Mouse (Mus musculus): ENCODE results near the gene Lrrc29. TPM values are rescaled to one million over a fixed set of nuclear protein-coding genes. Genes with fewer than 3 reads are reported as not detected.

Lrrc29 gene
- 11.9 and 15.2 TPM in 2 replicates for polyA plus RNA-seq (2015; fragmentation: Nextera tagmentation; extraction: Ambion mirVana)

DNA sequence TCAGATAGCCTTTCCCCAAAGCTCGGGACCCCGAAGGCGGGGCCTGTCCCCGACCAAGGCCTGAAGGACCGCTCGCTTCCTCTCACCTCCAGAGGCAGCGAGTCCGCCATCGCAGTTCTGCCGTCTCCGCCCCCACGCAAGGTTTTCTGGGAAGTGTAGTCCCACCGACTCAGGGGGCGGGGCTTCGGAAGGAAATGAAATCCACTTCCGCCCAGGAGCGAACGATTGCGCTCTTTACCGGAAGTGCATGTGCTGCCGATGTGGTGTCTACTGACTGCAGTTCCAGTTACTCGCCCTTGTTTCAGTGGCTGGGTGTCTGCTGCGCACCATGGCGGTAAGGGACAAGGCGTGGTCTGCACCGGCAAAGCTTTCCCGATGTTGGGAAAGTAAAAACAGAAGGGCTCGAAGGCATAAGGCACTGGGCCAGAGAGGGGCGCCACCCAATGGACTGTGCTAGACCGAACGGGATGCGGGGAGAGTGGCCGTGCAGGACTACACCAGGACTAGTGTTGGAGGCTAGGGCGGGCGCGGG, at the start of gene Lrrc29, which contains the start of gene Tmem208:
Gene Lrrc29, minus strand, starts transcription at position 138 of the 532 bp plus-strand sequence.
Gene Tmem208, plus strand, starts transcription at position 214 of the 532 bp plus-strand sequence.

DNA sequence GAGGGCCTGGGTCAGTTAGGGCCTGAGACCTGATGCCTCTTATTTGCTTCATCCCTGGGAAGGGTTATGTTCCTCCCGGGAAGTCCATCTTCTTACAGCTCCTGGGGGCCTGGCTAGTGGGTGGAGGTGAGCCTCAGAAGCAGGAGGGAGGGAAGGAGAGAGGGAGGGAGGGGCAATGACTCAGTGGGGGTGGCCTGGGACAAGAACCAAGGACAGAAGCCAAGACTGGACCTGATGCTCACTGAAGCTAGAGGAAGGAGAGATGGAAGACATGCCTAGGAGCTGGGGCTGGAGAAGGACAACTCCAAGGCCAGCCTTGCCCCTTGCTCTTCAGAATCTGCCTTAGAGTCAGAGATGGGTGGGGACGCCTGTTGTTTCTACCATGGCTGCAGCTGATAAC, 47.0 kb upstream of the Lrrc29 start, which contains the start of gene Plekhg4:
Gene Plekhg4, plus strand, starts transcription at position 243 of the 400 bp plus-strand sequence.

GRCm38 (mm10) chr8:105348450-105349095, 22.5 kb upstream of the Lrrc29 start, which contains the start of gene Slc9a5:
TSS of gene Slc9a5 (plus strand) at chr8:105348843.

DNA sequence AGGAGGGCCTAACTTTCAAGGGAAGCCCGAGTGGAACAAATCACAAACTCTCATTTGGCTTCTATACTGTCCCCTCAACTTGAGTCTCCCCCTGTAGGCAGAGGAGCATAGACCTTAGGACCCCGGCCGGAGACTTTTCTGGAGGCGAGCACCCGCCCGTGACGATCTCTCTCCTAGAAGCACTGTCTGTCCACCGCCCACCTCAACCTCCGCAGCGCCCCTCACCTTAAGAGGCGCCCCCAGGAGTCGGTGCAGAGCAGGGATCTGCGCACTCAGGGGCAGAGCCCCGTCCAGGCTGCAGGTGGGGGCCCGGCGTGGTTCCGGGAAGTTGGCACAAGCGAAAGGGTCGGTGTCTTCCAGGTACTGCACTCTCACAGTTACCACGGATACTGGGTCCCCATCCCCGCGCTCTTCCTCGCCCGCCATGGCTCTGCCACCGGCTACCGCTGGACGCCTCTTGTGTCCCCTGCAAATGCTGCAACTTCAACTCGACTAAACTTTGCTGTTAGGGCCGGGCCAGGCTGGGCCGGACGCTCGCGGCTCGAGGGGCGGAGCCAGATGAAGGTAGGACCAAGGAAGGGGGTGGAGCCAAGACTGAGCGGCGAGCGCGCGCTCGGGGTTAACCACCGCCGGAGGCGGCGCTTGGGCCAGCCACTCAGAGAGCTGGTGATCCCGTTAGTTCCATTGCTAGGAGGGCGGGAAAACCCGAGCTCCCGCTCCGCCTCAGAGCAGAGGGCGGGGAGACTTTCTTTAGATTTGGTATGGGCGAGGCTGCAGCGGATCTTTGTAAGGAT, 21.5 kb upstream of the Lrrc29 start, which contains the start of gene Fhod1:
Gene Fhod1, minus strand, starts transcription at position 526 of the 794 bp plus-strand sequence.

GRCm38 (mm10) chr8:105305211-105306145, 20.6 kb downstream of the Lrrc29 start, which contains the start of gene Elmo3:
TSS of gene Elmo3 (plus strand) at chr8:105305601.

GRCm38 (mm10) chr8:105297511-105298192, 28.4 kb downstream of the Lrrc29 start, which contains the start of gene E2f4:
TSS of gene E2f4 (plus strand) at chr8:105297663.

DNA sequence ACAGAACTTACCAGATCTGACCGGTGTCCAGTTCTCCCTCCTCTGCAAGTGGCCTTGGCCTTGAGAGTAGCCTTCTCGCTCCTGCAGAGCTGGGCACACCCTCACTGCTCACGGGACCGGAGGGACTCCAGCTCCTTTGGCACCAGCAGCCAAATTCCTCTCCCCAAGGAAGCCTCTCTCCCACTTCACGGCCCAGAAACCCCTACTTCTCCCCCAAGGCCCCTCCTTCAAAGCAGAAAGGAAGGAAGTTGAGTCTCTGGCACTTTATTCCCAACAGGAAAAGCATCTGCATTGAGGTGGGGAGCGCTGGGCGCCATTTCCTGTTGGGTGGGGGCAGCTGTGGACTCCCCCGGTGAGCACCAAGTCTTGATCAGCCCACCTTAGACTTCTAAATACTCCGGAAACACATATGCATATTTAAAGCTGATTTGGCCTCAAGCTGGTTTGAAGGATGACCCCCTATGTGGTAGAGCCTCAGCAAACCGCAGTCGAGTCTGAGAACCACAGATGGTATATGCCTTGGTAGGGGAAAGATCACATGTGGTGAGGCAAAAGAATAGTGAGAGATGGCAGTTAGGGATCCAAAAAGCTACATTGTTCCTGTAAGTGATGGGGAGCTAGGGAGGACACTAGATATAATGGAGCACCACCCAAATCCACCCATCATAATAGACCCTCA, 30.0 kb downstream of the Lrrc29 start, which contains the start of gene Exoc3l:
Gene Exoc3l, minus strand, starts transcription at position 207 of the 679 bp plus-strand sequence.

DNA sequence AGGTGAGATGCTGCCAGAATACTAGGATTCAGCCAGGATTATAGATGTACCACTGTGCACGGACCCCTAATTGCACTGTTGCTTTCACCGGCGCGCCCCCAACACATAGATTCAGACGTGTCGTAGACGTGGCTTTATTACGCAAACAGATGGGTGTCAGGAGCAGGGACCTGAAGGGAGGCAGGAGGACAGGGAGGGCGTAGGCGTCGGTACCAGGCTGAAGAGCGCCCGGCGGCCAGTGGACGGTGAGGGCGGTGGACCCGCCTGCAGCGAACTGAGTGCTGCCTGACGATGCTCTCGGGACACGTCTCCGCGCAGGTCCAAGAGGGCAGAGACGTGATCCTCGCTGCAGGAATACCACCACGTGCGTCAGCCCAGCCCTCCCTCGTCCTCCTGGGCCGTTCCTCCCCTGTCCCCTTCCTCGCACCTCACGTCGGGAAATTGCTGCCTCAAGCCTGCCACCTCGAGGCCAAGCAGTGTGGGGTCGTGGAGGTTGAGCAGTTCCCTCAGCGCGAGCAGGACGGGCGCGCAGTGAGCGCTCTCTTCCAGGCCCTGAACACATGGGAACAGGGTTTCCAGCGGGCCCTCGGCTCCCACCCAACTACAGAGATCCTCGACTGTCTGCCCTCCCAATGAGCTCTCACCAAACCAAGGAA, 36.1 kb downstream of the Lrrc29 start, which contains the start of gene 4931428F04Rik:
Gene 4931428F04Rik, minus strand, starts transcription at position 60 of the 656 bp plus-strand sequence.

GRCm38 (mm10) chr8:105275840-105276239, 50.2 kb downstream of the Lrrc29 start, which contains the start of gene Nol3:
TSS of gene Nol3 (plus strand) at chr8:105276140.

DNA sequence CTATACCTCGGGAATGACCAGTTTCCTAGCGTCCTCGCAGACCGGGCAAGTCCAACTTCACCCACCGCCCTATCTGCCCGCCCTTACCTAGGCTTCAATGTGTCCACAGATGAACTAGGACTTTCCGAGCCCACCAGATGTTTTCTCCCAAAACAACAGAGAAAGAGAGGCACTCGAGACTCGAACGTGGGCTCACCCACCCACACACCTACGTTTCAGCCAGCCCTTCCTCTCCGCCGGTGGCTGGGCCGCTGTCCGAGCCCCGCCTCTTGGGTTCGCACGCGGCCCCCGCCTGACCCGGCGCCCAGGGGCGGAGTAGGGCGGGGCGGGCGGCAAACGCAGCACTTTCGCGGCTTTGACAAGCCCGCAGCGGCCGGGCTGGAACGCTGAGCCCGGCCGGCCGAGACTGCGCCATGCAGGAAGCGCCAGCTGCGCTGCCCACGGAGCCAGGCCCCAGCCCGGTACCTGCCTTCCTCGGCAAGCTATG, 56.6 kb downstream of the Lrrc29 start, which contains the start of gene Hsf4:
Gene Hsf4, plus strand, starts transcription at position 341 of the 487 bp plus-strand sequence.

GRCm38 (mm10) chr8:105264024-105264982, 61.8 kb downstream of the Lrrc29 start, which contains the start of the genes Tradd and Fbxl8:
TSS of gene Tradd (minus strand) at chr8:105264609.
TSS of gene Fbxl8 (plus strand) at chr8:105264648.

MicroRNA genes within 50 kb of the gene (microRNA counts, 519-probe panel; counts per million panel counts)
- microRNA mmu-miR-328 = 88.3 counts per million

Other genes with a start within 250 kb of the Lrrc29 start
- gene Ces3b, start 242.5 kb downstream of the Lrrc29 start, polyA plus RNA-seq (2015; fragmentation: Nextera tagmentation; extraction: Ambion mirVana) = not detected in 2 replicates
- not detected in 2 replicates for gene Ces4a, start 194.5 kb downstream of the Lrrc29 start, polyA plus RNA-seq (2015; fragmentation: Nextera tagmentation; extraction: Ambion mirVana)
- 21.4 and 26.8 TPM in 2 replicates for gene Cbfb, start 155.6 kb downstream of the Lrrc29 start, polyA plus RNA-seq (2015; fragmentation: Nextera tagmentation; extraction: Ambion mirVana)
- 15.8 and 16.8 TPM in 2 replicates for gene D230025D16Rik, start 101.1 kb downstream of the Lrrc29 start, polyA plus RNA-seq (2015; fragmentation: Nextera tagmentation; extraction: Ambion mirVana)
- gene B3gnt9, start 71.1 kb downstream of the Lrrc29 start, polyA plus RNA-seq (2015; fragmentation: Nextera tagmentation; extraction: Ambion mirVana) = 10.5 and 11.8 TPM in 2 replicates
- gene Tradd, start 61.7 kb downstream of the Lrrc29 start, polyA plus RNA-seq (2015; fragmentation: Nextera tagmentation; extraction: Ambion mirVana) = 22.9 and 26.6 TPM in 2 replicates
- 2.6 and 3.6 TPM in 2 replicates for gene Fbxl8, start 61.6 kb downstream of the Lrrc29 start, polyA plus RNA-seq (2015; fragmentation: Nextera tagmentation; extraction: Ambion mirVana)
- gene Hsf4, start 56.5 kb downstream of the Lrrc29 start, polyA plus RNA-seq (2015; fragmentation: Nextera tagmentation; extraction: Ambion mirVana) = 0.12 and 0.21 TPM in 2 replicates
- gene Nol3, start 50.1 kb downstream of the Lrrc29 start, polyA plus RNA-seq (2015; fragmentation: Nextera tagmentation; extraction: Ambion mirVana) = 0.14 and 0.45 TPM in 2 replicates
- 1.3 and 1.7 TPM in 2 replicates for gene 4931428F04Rik, start 36.4 kb downstream of the Lrrc29 start, polyA plus RNA-seq (2015; fragmentation: Nextera tagmentation; extraction: Ambion mirVana)
- gene Exoc3l, start 30.2 kb downstream of the Lrrc29 start, polyA plus RNA-seq (2015; fragmentation: Nextera tagmentation; extraction: Ambion mirVana) = 15.2 and 18.2 TPM in 2 replicates
- gene E2f4, start 28.6 kb downstream of the Lrrc29 start, polyA plus RNA-seq (2015; fragmentation: Nextera tagmentation; extraction: Ambion mirVana) = 152 and 167 TPM in 2 replicates
- 2.6 and 3.1 TPM in 2 replicates for gene Elmo3, start 20.7 kb downstream of the Lrrc29 start, polyA plus RNA-seq (2015; fragmentation: Nextera tagmentation; extraction: Ambion mirVana)
- gene Tmem208, start 76 bp upstream of the Lrrc29 start, polyA plus RNA-seq (2015; fragmentation: Nextera tagmentation; extraction: Ambion mirVana) = 125 and 129 TPM in 2 replicates
- gene Fhod1, start 21.7 kb upstream of the Lrrc29 start, polyA plus RNA-seq (2015; fragmentation: Nextera tagmentation; extraction: Ambion mirVana) = 4.2 and 4.6 TPM in 2 replicates
- gene Slc9a5, start 22.6 kb upstream of the Lrrc29 start, polyA plus RNA-seq (2015; fragmentation: Nextera tagmentation; extraction: Ambion mirVana) = 0.69 and 0.89 TPM in 2 replicates
- 0.11 and 0.12 TPM in 2 replicates for gene Plekhg4, start 47.0 kb upstream of the Lrrc29 start, polyA plus RNA-seq (2015; fragmentation: Nextera tagmentation; extraction: Ambion mirVana)
- gene Kctd19, start 87.2 kb upstream of the Lrrc29 start, polyA plus RNA-seq (2015; fragmentation: Nextera tagmentation; extraction: Ambion mirVana) = 0.15 TPM in 1 of 2 replicates, not detected in the other
- 0.25 and 0.44 TPM in 2 replicates for gene Lrrc36, start 87.3 kb upstream of the Lrrc29 start, polyA plus RNA-seq (2015; fragmentation: Nextera tagmentation; extraction: Ambion mirVana)
- 6.6 and 9.6 TPM in 2 replicates for gene Tppp3, start 145.2 kb upstream of the Lrrc29 start, polyA plus RNA-seq (2015; fragmentation: Nextera tagmentation; extraction: Ambion mirVana)
- 6.8 and 10.3 TPM in 2 replicates for gene Zdhhc1, start 170.6 kb upstream of the Lrrc29 start, polyA plus RNA-seq (2015; fragmentation: Nextera tagmentation; extraction: Ambion mirVana)
- 1.1 and 2.4 TPM in 2 replicates for gene Hsd11b2, start 192.5 kb upstream of the Lrrc29 start, polyA plus RNA-seq (2015; fragmentation: Nextera tagmentation; extraction: Ambion mirVana)
- 63.4 and 73.0 TPM in 2 replicates for gene Atp6v0d1, start 239.8 kb upstream of the Lrrc29 start, polyA plus RNA-seq (2015; fragmentation: Nextera tagmentation; extraction: Ambion mirVana)